13 mouse cellular contexts compared by ENCODE assay signal in the genomic region with DNA sequence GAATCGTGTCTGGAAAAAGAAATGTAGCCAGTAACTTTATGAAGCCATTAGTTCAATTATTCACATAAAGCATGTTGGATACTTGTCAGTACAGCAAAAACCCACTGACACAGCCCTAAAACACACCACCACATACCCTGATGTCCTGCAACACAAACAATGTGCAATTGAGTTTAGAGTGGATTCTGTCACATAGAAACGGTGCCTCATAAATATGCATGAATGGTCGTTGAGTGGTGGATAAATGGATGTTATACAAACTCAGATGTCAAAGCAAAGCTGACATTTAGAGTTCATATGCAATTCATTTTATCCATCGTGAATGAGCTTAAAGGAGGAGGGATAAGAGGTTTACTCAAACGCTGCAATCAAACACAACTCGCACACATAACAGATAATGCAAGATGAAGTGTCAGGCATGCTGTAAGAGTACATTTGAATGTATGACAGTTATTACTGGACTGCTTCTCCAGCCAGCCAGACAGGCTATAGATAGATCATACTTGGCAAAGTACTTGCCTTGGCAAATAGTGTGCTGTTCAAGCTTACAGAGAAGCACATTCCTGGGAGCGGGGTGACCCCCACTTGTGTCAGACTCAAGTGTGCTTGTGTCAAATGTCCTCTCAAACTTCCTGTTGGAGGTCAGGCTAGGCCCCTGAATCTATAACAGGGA. TPM values are rescaled to one million over a fixed set of nuclear protein-coding genes. Genes with fewer than 3 reads are reported as not detected.
DNase-seq lines count a peak whose midpoint lies in the region; ATAC-seq lines count a peak whose summit lies in the region.
"Had no signal": no experiment of that assay in that cellular context is flagged by ENCODE, and none has a peak within 500 bp of the region (broad histone marks: within the 10 kb centered on the region; RNA-seq: fewer than 3 reads in every experiment).

No protein-coding gene starts in this region.

- WGBS in forebrain, embryonic 11.5 days = 43% methylated on average over 7 of the region's 7 CpGs
- WGBS in forebrain, embryonic 10.5 days = 71% methylated on average over 7 of the region's 7 CpGs
- WGBS in forebrain, embryonic 12.5 days = 23% methylated on average over 7 of the region's 7 CpGs
- WGBS in heart, embryonic 15.5 days = 39% methylated on average over 7 of the region's 7 CpGs

- DNase-seq in forebrain, embryonic 11.5 days (ENCODE audit: low spot score) = no peak
- no peak for DNase-seq in forebrain, embryonic 10.5 days (ENCODE audit: extremely low spot score, low spot score)
- DNase-seq in lung, postnatal 36 days = peak; percentile 72
- DNase-seq in layer of hippocampus, postnatal 10 days (ENCODE audit: low spot score in 2 of 2) = no peak
- DNase-seq in natural killer cell, adult 2 months (ENCODE audit: low spot score in 2 of 2) = no peak
- no peak for DNase-seq in kidney, adult 9 months
- DNase-seq: kidney, postnatal 14 days; right cerebral cortex, postnatal 4 days had no signal

- peaks cover 4% of the 10 kb centered on the region; the same call in 1 of the 2 replicates for H3K4me1 ChIP-seq in forebrain, embryonic 11.5 days (replicated peaks; ENCODE audit: control insufficient read depth, insufficient read depth, low read length)
- H3K4me1 ChIP-seq in forebrain, embryonic 10.5 days = peaks cover 18% of the 10 kb centered on the region
- peaks cover 26% of the 10 kb centered on the region for H3K4me1 ChIP-seq in forebrain, embryonic 12.5 days
- H3K4me1 ChIP-seq in heart, embryonic 15.5 days (replicated peaks) = peaks cover 29% of the 10 kb centered on the region

- ATAC-seq in forebrain, embryonic 11.5 days (replicated peaks; ENCODE audit: low FRiP score) = peak; percentile 61
- peak; percentile 83 for ATAC-seq in forebrain, embryonic 12.5 days (ENCODE audit: low FRiP score)
- peak; percentile 88 for ATAC-seq in heart, embryonic 15.5 days (replicated peaks; ENCODE audit: insufficient number of reproducible peaks, insufficient read depth, low FRiP score, low read depth)

- H3K4me2 ChIP-seq in forebrain, embryonic 11.5 days (ENCODE audit: low read depth, low read length, severe bottlenecking) = no peak overlapping the region
- H3K4me2 ChIP-seq in forebrain, embryonic 12.5 days = 0 out of 2 replicates have a peak overlapping the region, but pooled peaks have one; percentile 11
- 0 out of 2 replicates have a peak overlapping the region, but pooled peaks have one; percentile 6 for H3K4me2 ChIP-seq in heart, embryonic 15.5 days
- H3K4me2 ChIP-seq: hindbrain, embryonic 15.5 days had no signal

- H3K9ac ChIP-seq in forebrain, embryonic 11.5 days (ENCODE audit: low read length) = no peak overlapping the region
- no peak overlapping the region for H3K9ac ChIP-seq in forebrain, embryonic 12.5 days
- H3K9ac ChIP-seq in heart, embryonic 15.5 days = no peak overlapping the region
- H3K9ac ChIP-seq: hindbrain, embryonic 15.5 days had no signal

- no peak overlapping the region for H3K4me3 ChIP-seq in forebrain, embryonic 11.5 days (ENCODE audit: low read depth, low read length)
- H3K4me3 ChIP-seq in forebrain, embryonic 10.5 days = no peak overlapping the region
- H3K4me3 ChIP-seq in forebrain, embryonic 12.5 days (replicated peaks) = no peak overlapping the region
- no peak overlapping the region for H3K4me3 ChIP-seq in heart, embryonic 15.5 days
- H3K4me3 ChIP-seq: hindbrain, embryonic 15.5 days had no signal

- H3K27me3 ChIP-seq in forebrain, embryonic 11.5 days (ENCODE audit: control insufficient read depth, insufficient read depth, low read length) = no peaks in the 10 kb centered on the region
- H3K27me3 ChIP-seq in forebrain, embryonic 10.5 days (ENCODE audit: poor library complexity, severe bottlenecking) = peaks cover 7% of the 10 kb centered on the region; the same call in 1 of the 2 replicates
- H3K27me3 ChIP-seq in forebrain, embryonic 12.5 days = peaks cover 35% of the 10 kb centered on the region
- no peaks in the 10 kb centered on the region for H3K27me3 ChIP-seq in heart, embryonic 15.5 days
- H3K27me3 ChIP-seq: hindbrain, embryonic 15.5 days had no signal

- no peak overlapping the region for H3K27ac ChIP-seq in forebrain, embryonic 11.5 days (ENCODE audit: low read depth, low read length)
- no peak overlapping the region for H3K27ac ChIP-seq in forebrain, embryonic 10.5 days
- 0 out of 2 replicates have a peak overlapping the region, but pooled peaks have one; percentile 21 for H3K27ac ChIP-seq in forebrain, embryonic 12.5 days
- H3K27ac ChIP-seq in heart, embryonic 15.5 days = peak overlapping the region; percentile 82
- H3K27ac ChIP-seq: hindbrain, embryonic 15.5 days; macrophage had no signal

- no peaks in the 10 kb centered on the region for H3K36me3 ChIP-seq in forebrain, embryonic 11.5 days (ENCODE audit: control insufficient read depth, insufficient read depth, low read length)
- H3K36me3 ChIP-seq in forebrain, embryonic 10.5 days (replicated peaks) = no peaks in the 10 kb centered on the region
- no peaks in the 10 kb centered on the region for H3K36me3 ChIP-seq in forebrain, embryonic 12.5 days (replicated peaks)
- no peaks in the 10 kb centered on the region for H3K36me3 ChIP-seq in heart, embryonic 15.5 days
- H3K36me3 ChIP-seq: G1E; hindbrain, embryonic 15.5 days had no signal

- H3K9me3 ChIP-seq in forebrain, embryonic 11.5 days (ENCODE audit: control insufficient read depth, low read length) = no peaks in the 10 kb centered on the region
- no peaks in the 10 kb centered on the region for H3K9me3 ChIP-seq in forebrain, embryonic 10.5 days
- no peaks in the 10 kb centered on the region for H3K9me3 ChIP-seq in forebrain, embryonic 12.5 days
- H3K9me3 ChIP-seq in heart, embryonic 15.5 days (replicated peaks) = no peaks in the 10 kb centered on the region
- H3K9me3 ChIP-seq: hindbrain, embryonic 15.5 days had no signal

RNA-seq across cellular contexts. Expression of a gene that starts 23.6 kb away (rescaled TPM):
- 11.0 and 12.4 TPM in 2 replicates for polyA plus RNA-seq in forebrain, embryonic 11.5 days (2014; fragmentation: Nextera tagmentation; extraction: Ambion mirVana)
- 4.5 and 5.5 TPM in 2 replicates for polyA plus RNA-seq in forebrain, embryonic 10.5 days (2016; fragmentation: Nextera tagmentation; extraction: Ambion mirVana)
- 17.4 and 21.8 TPM in 2 replicates for polyA plus RNA-seq in forebrain, embryonic 12.5 days (2016; fragmentation: Nextera tagmentation; extraction: Ambion mirVana)
- polyA plus RNA-seq in heart, embryonic 15.5 days (2015; fragmentation: Nextera tagmentation; extraction: Ambion mirVana) = 6.5 and 7.3 TPM in 2 replicates
- 100 to 1,000 TPM; 222 to 228 TPM for total RNA-seq in layer of hippocampus, postnatal 10 days (2021)
- polyA plus RNA-seq: G1E had no signal

Comparison
In these comparisons a context has a peak if more than half of its experiments do, and no peak if none do; other contexts are left out.
1. H3K27ac ChIP-seq: peak in forebrain, embryonic 12.5 days (single experiment) and heart, embryonic 15.5 days (single experiment); none in forebrain, embryonic 11.5 days (single experiment) and forebrain, embryonic 10.5 days (single experiment).
2. Peak in every context shown above with its lines, with median percentiles within 50 percentile points of each other: ATAC-seq.